Mouse (Mus musculus) liver, embryonic 15.5 days (tissue): ENCODE data around the gene Gm4969. TPM values are rescaled to one million over a fixed set of nuclear protein-coding genes. Genes with fewer than 3 reads are reported as not detected.

ENCODE experiments used
- ATAC-seq: fragments of 200-750 bp; cut with Nextera tagmentation; 2 replicates; pipeline ENCODE4 v1.8.0; 2017; ENCODE audit warnings: moderate number of reproducible peaks, mild to moderate bottlenecking, moderate library complexity; ENCODE audit not compliant: insufficient read depth
- H3K27ac ChIP-seq: fragments of 300-500 bp; sonication (generic); replicated peaks from 2 replicates; pipeline ENCODE4 v1.5.1; 2015; ENCODE audit warnings: mild to moderate bottlenecking, inconsistent platforms
- H3K27me3 ChIP-seq: fragments of 300-500 bp; sonication (generic); 2 replicates; pipeline ENCODE4 v1.6.1; 2015; ENCODE audit warnings: mild to moderate bottlenecking, inconsistent platforms
- H3K36me3 ChIP-seq: fragments of 300-500 bp; sonication (generic); replicated peaks from 2 replicates; pipeline ENCODE4 v1.6.1; 2015; ENCODE audit warnings: moderate library complexity, mild to moderate bottlenecking, inconsistent platforms
- H3K4me1 ChIP-seq: fragments of 300-500 bp; sonication (generic); replicated peaks from 2 replicates; pipeline ENCODE4 v1.6.1; 2015; ENCODE audit warnings: inconsistent platforms
- H3K4me2 ChIP-seq: fragments of 300-500 bp; sonication (generic); 2 replicates; pipeline ENCODE4 v1.6.1; 2015; ENCODE audit warnings: moderate library complexity, mild to moderate bottlenecking, inconsistent platforms
- H3K4me3 ChIP-seq: fragments of 300-500 bp; sonication (generic); replicated peaks from 2 replicates; pipeline ENCODE4 v1.5.1; 2015; ENCODE audit warnings: mild to moderate bottlenecking, inconsistent platforms
- H3K9ac ChIP-seq: fragments of 300-500 bp; sonication (generic); 2 replicates; pipeline ENCODE4 v1.6.1; 2015; ENCODE audit warnings: moderate library complexity, mild to moderate bottlenecking, inconsistent platforms
- H3K9me3 ChIP-seq: fragments of 300-500 bp; sonication (generic); replicated peaks from 2 replicates; pipeline ENCODE4 v1.6.1; 2016; ENCODE audit warnings: inconsistent platforms
- WGBS: fragments of 180-500 bp; shearing (Covaris S2); methylation state at CpG from one replicate; pipeline ENCODE4 v1.1.7; 2015; ENCODE audit warnings: mixed read lengths; ENCODE audit not compliant: insufficient replicate concordance; 5-methylcytosine and 5-hydroxymethylcytosine counted together
- polyA plus RNA-seq: library from polyadenylated mRNA; unstranded; fragments of >200 nt; fragmentation: Nextera tagmentation; extraction: Ambion mirVana; gene quantifications from 2 replicates; pipeline ENCODE4 v1.2.1, GENCODE M21; 2015

The Gm4969 gene
- polyA plus RNA-seq, 1 experiment from 2014 or later, result 0.14 TPM

DNA sequence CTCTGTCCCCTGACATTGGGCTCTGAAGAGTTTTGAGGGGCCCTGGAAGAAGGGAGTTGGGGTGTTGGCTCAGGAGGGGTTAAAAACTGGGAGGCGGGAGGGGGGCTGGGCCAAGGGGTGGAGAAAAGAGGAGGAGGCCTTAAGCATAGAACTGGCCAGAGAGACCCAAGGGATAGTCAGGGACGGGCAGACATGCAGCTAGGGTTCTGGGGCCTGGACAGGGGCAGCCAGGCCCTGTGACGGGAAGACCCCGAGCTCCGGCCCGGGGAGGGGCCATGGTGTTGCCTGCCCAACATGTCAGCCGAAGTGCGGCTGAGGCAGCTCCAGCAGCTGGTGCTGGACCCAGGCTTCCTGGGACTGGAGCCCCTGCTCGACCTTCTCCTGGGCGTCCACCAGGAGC lies 34.5 kb downstream of the Gm4969 start, which contains the start of gene Dmpk:
TSS of gene Dmpk (plus strand) at position 149 of the 400 bp plus-strand sequence.
- Histone ChIP-seq H3K9ac (no peak within 1 kb of the TSS), H3K4me3 (peak within 1 kb of the TSS; percentile 23)
- WGBS, result 53% methylated on average over 10 of the region's 10 CpGs

DNA sequence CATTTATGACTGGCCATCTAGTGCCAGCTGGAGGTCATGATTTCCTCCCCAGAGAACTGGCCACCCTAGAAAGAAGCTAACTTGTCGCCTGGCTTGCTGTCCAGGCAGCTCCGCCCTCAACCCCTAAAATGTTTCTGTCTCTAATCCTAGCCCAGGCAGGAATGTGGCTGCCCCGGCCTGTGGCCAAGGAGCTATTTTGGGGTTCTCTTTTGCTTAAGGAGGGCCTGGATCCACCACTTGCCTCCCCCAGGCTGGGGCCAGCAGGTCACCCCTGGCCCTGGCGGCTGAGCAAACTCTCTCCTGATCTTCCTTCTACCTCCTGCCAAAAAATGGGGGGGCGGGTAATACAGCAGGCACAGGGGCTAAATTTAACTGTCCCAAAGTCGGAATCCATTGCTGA lies 35.1 kb downstream of the Gm4969 start:
- 62% methylated on average over 6 of the region's 6 CpGs for WGBS
- Histone ChIP-seq H3K27ac (no peak overlapping the region), H3K9ac (no peak overlapping the region), H3K27me3 (peaks cover 78% of the 10 kb centered on the region), H3K4me1 (peaks cover 64% of the 10 kb centered on the region), H3K36me3 (peaks cover 32% of the 10 kb centered on the region), H3K4me3 (no peak overlapping the region), H3K9me3 (no peaks in the 10 kb centered on the region), H3K4me2 (no peak overlapping the region)
- ATAC-seq, result no peak

More for the DNA sequence above, 34.5 kb downstream of the Gm4969 start, which contains the start of gene Dmpk:
- Histone ChIP-seq H3K27ac (0 out of 2 replicates have a peak within 1 kb of the TSS, but pooled peaks have one; percentile 33), H3K36me3 (peaks cover 30% of the 10 kb centered on the region), H3K9me3 (no peaks in the 10 kb centered on the region), H3K27me3 (peaks cover 84% of the 10 kb centered on the region), H3K4me2 (peak within 1 kb of the TSS; percentile 37), H3K4me1 (peaks cover 61% of the 10 kb centered on the region)
- ATAC-seq, result peak; percentile 29; the same call in 1 of the 2 replicates

DNA sequence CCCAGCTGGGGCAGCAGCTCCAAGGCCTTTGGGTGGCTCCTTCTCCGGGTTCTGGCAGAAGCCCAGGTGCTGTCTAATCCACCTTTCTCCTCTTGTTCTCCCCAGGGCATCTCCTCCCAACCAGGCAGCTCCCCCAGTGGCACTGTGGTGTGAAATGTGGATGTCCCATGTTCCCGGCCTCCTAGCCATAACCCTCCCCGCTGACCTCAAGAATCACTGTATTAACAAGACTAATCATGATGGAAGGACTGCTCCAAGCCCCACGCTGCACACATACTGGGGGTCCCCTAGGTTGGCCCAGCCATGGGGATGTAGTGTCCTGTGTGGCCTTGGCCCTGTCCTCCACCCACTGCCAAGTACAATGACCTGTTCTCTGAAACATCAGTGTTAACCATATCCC lies 36.0 kb downstream of the Gm4969 start:
- Histone ChIP-seq H3K4me2 (no peak overlapping the region), H3K36me3 (peaks cover 34% of the 10 kb centered on the region), H3K4me1 (peaks cover 65% of the 10 kb centered on the region), H3K9ac (no peak overlapping the region), H3K4me3 (no peak overlapping the region), H3K27ac (no peak overlapping the region), H3K27me3 (peaks cover 69% of the 10 kb centered on the region), H3K9me3 (no peaks in the 10 kb centered on the region)
- ATAC-seq, result no peak
- 75% methylated on average over 4 of the region's 4 CpGs for WGBS

DNA sequence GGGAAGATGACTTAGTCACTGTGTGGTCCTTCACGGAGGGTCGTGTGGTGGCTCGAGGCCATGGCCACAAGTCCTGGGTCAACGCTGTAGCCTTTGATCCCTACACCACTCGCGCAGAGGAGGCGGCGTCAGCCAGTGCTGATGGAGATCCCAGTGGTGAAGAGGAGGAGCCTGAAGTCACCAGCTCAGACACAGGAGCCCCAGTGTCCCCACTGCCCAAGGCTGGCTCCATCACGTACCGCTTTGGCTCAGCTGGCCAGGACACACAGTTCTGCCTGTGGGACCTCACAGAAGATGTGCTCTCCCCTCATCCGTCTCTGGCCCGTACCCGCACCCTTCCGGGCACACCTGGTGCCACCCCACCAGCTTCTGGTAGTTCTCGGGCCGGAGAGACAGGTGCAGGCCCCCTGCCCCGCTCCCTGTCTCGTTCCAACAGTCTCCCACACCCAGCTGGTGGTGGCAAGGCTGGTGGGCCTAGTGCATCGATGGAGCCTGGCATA lies 37.7 kb downstream of the Gm4969 start:
- Histone ChIP-seq H3K9me3 (no peaks in the 10 kb centered on the region), H3K9ac (no peak overlapping the region), H3K36me3 (peaks cover 34% of the 10 kb centered on the region), H3K4me1 (peaks cover 63% of the 10 kb centered on the region), H3K4me3 (no peak overlapping the region), H3K4me2 (no peak overlapping the region), H3K27ac (no peak overlapping the region), H3K27me3 (peaks cover 52% of the 10 kb centered on the region)
- WGBS, result 80% methylated on average over 19 of the region's 19 CpGs
- ATAC-seq, result no peak

DNA sequence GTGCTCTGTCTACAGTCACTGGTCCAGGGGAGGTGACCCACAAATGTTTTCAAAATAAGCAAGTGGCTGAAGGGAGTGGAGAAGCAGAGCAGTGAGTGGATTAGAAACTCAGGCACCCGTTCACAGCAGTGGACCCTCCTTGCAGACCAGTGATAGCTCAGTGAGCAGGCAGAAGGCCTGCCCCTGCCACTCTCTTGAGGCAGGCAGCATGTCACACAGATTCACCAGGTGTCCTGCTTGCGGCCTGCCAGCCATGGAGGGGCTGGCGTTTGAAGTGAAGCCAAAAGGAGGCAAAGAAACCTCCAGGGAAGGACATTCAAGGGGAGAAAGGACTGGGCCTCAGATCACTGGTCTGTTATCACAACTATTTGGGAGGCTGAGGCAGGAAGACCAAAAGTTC lies 39.4 kb downstream of the Gm4969 start:
- Histone ChIP-seq H3K27ac (no peak overlapping the region), H3K4me1 (peaks cover 54% of the 10 kb centered on the region), H3K27me3 (peaks cover 53% of the 10 kb centered on the region), H3K4me2 (no peak overlapping the region), H3K36me3 (peaks cover 34% of the 10 kb centered on the region), H3K4me3 (no peak overlapping the region), H3K9me3 (no peaks in the 10 kb centered on the region), H3K9ac (no peak overlapping the region)
- no peak for ATAC-seq
- 61% methylated on average over 3 of the region's 3 CpGs for WGBS

- Histone ChIP-seq H3K27me3 (peaks cover 55% of the 10 kb centered on the region), H3K4me2 (peak overlapping the region; percentile 92), H3K4me3 (peak overlapping the region; percentile 82), H3K36me3 (peaks cover 34% of the 10 kb centered on the region), H3K27ac (no peak overlapping the region), H3K9me3 (no peaks in the 10 kb centered on the region), H3K9ac (no peak overlapping the region), H3K4me1 (peaks cover 45% of the 10 kb centered on the region)
- WGBS, result 21% methylated on average over 14 of the region's 14 CpGs
- ATAC-seq, result no peak
Measured at GRCm38 (mm10) chr7:19077761-19078160, 40.4 kb downstream of the Gm4969 start.

GRCm38 (mm10) chr7:19076586-19076991 lies 41.6 kb downstream of the Gm4969 start:
- Histone ChIP-seq H3K27ac (peak overlapping the region; percentile 81), H3K4me3 (peak overlapping the region; percentile 82), H3K36me3 (peaks cover 24% of the 10 kb centered on the region), H3K4me2 (peak overlapping the region; percentile 92), H3K9ac (peak overlapping the region; percentile 76), H3K4me1 (peaks cover 37% of the 10 kb centered on the region), H3K9me3 (no peaks in the 10 kb centered on the region), H3K27me3 (peaks cover 52% of the 10 kb centered on the region)
- no peak for ATAC-seq
- WGBS, result under 1% methylated on average over 22 of the region's 22 CpGs

DNA sequence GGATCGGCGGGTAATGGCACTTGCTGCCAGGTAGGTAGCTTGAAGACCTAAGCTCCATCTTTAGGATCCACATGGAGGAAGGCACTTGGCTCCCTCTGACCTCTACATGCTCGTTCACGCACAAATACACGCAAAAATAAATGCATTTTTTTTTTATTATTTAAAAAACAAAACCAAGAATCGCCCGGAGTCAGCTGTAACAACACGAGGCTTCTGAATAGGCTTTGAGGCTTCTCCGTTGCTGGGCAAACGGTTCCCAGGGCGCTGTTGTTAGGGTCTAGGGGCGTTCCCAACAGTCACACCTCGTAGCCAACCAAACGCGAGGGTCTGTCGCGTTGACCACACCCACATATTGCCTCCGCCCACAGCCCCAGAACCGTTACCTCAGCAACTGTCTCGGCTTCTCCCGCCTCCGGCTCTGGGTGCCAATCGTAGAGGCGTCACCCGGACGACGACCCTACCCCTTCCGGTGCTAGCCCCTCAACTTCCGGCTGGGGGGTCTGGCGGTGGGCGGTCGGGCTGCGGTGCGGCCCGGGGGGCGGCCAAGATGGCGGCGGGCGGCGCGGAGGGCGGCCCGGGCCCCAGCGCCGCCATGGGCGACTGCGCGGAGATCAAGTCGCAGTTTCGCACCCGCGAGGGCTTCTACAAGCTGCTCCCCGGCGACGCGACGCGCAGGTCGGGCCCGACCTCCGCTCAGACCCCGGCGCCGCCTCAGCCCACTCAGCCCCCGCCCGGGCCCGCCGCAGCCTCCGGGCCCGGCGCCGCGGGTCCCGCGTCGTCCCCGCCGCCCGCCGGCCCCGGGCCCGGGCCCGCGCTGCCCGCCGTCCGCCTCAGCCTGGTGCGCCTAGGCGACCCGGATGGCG lies 42.2 kb downstream of the Gm4969 start, which contains the start of gene Dmwd:
TSS of gene Dmwd (plus strand) at position 505 of the 863 bp plus-strand sequence.
- H3K4me3 ChIP-seq, result peak within 1 kb of the TSS; percentile 82
- H3K4me2 ChIP-seq, result peak within 1 kb of the TSS; percentile 92
- H3K27ac ChIP-seq, result peak within 1 kb of the TSS; percentile 81
- 1% methylated on average over 85 of the region's 91 CpGs for WGBS
- peak; percentile 93 for ATAC-seq
- H3K9me3 ChIP-seq, result no peaks in the 10 kb centered on the region
- peaks cover 37% of the 10 kb centered on the region for H3K4me1 ChIP-seq
- peaks cover 50% of the 10 kb centered on the region for H3K27me3 ChIP-seq
- H3K9ac ChIP-seq, result peak within 1 kb of the TSS; percentile 76
- H3K36me3 ChIP-seq, result peaks cover 18% of the 10 kb centered on the region

GRCm38 (mm10) chr7:19075231-19075630 lies 42.9 kb downstream of the Gm4969 start:
- no peak for ATAC-seq
- WGBS, result 48% methylated on average over 5 of the region's 5 CpGs

DNA sequence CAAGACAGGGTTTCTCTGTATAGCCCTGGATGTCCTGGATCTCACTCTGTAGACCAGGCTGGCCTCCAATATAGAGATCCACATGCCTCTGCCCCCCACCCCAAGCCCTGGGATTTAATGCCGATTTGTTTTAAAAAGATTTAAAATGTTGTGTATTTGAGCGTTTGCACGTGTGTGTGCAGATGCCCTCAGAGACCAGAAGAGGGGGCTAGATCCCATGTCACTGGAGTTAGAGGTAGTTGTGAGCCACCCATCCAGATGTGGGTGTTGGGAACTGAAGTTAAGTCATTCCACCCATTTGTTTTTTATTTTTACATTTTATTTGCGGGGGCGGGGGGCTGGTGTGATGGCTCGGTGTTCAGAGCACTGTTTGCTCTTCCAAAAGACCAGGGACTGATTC lies 43.7 kb downstream of the Gm4969 start:
- Histone ChIP-seq H3K36me3 (peaks cover 4% of the 10 kb centered on the region; the same call in 1 of the 2 replicates), H3K27me3 (peaks cover 47% of the 10 kb centered on the region)
- 86% methylated on average over 6 of the region's 6 CpGs for WGBS

More at GRCm38 (mm10) chr7:19075231-19075630, 42.9 kb downstream of the Gm4969 start:
- peak overlapping the region; percentile 41; the same call in 1 of the 2 replicates for H3K27ac ChIP-seq
- H3K9me3 ChIP-seq, result no peaks in the 10 kb centered on the region
- H3K4me3 ChIP-seq, result peak overlapping the region; percentile 82
- peaks cover 10% of the 10 kb centered on the region for H3K36me3 ChIP-seq
- H3K9ac ChIP-seq, result peak overlapping the region; percentile 76
- H3K4me2 ChIP-seq, result peak overlapping the region; percentile 92
- H3K27me3 ChIP-seq, result peaks cover 48% of the 10 kb centered on the region
- H3K4me1 ChIP-seq, result peaks cover 37% of the 10 kb centered on the region

GRCm38 (mm10) chr7:19073504-19073903 lies 44.7 kb downstream of the Gm4969 start:
- ATAC-seq, result no peak
- Histone ChIP-seq H3K4me3 (no peak overlapping the region), H3K4me2 (no peak overlapping the region), H3K9ac (no peak overlapping the region), H3K4me1 (peaks cover 35% of the 10 kb centered on the region), H3K36me3 (peaks cover 4% of the 10 kb centered on the region; the same call in 1 of the 2 replicates), H3K9me3 (no peaks in the 10 kb centered on the region), H3K27ac (no peak overlapping the region), H3K27me3 (peaks cover 43% of the 10 kb centered on the region)
- WGBS, result 76% methylated on average over 9 of the region's 9 CpGs

More for the DNA sequence above, 43.7 kb downstream of the Gm4969 start:
- Histone ChIP-seq H3K4me1 (peaks cover 37% of the 10 kb centered on the region), H3K4me3 (no peak overlapping the region), H3K27ac (no peak overlapping the region), H3K4me2 (no peak overlapping the region), H3K9ac (no peak overlapping the region), H3K9me3 (no peaks in the 10 kb centered on the region)
- ATAC-seq, result no peak
